Mouse (Mus musculus): ENCODE data around the gene Foxn2. TPM values are rescaled to one million over a fixed set of nuclear protein-coding genes. Genes with fewer than 3 reads are reported as not detected.
A peak's percentile ranks its signal among the peaks of the same experiment; 100 is the strongest.

Gene Foxn2
- polyA plus RNA-seq, 1 experiment from 2014 or later: 8.1 TPM

- Histone ChIP-seq H3K4me2 (no peak overlapping the region), H3K9me3 (no peaks in the 10 kb centered on the region), H3K4me1 (no peaks in the 10 kb centered on the region), H3K4me3 (no peak overlapping the region), H3K27me3 (replicated peaks) (no peaks in the 10 kb centered on the region), H3K27ac (no peak overlapping the region), H3K36me3 (replicated peaks) (no peaks in the 10 kb centered on the region), H3K9ac (no peak overlapping the region)
- 85% methylated on average over 2 of the region's 2 CpGs for WGBS
- ATAC-seq (replicated peaks): no peak
Measured at GRCm38 (mm10) chr17:88481062-88481461, 40.6 kb downstream of the Foxn2 start.

GRCm38 (mm10) chr17:88481587-88481986, 41.1 kb downstream of the Foxn2 start:
- Histone ChIP-seq H3K4me3 (no peak overlapping the region), H3K9ac (no peak overlapping the region), H3K4me1 (no peaks in the 10 kb centered on the region), H3K36me3 (replicated peaks) (no peaks in the 10 kb centered on the region), H3K27ac (no peak overlapping the region), H3K4me2 (no peak overlapping the region), H3K27me3 (replicated peaks) (no peaks in the 10 kb centered on the region), H3K9me3 (no peaks in the 10 kb centered on the region)
- 95% methylated on average over 3 of the region's 3 CpGs for WGBS
- no peak for ATAC-seq (replicated peaks)

- 90% methylated on average over 11 of the region's 11 CpGs for whole genome bisulfite sequencing
Measured at GRCm38 (mm10) chr17:88484539-88484938, 44.0 kb downstream of the Foxn2 start.

GRCm38 (mm10) chr17:88484951-88485350, 44.4 kb downstream of the Foxn2 start:
- Histone ChIP-seq H3K27me3 (replicated peaks) (no peaks in the 10 kb centered on the region), H3K9ac (no peak overlapping the region), H3K4me3 (no peak overlapping the region), H3K4me1 (no peaks in the 10 kb centered on the region), H3K36me3 (replicated peaks) (no peaks in the 10 kb centered on the region), H3K27ac (no peak overlapping the region), H3K4me2 (no peak overlapping the region), H3K9me3 (no peaks in the 10 kb centered on the region)
- ATAC-seq (replicated peaks): no peak
- 89% methylated on average over 1 of the region's 1 CpGs for WGBS

More at GRCm38 (mm10) chr17:88484539-88484938, 44.0 kb downstream of the Foxn2 start:
- no peak for ATAC-seq (replicated peaks)
- Histone ChIP-seq H3K4me2 (no peak overlapping the region), H3K27ac (no peak overlapping the region), H3K4me3 (no peak overlapping the region), H3K4me1 (no peaks in the 10 kb centered on the region), H3K27me3 (replicated peaks) (no peaks in the 10 kb centered on the region), H3K9me3 (no peaks in the 10 kb centered on the region), H3K9ac (no peak overlapping the region), H3K36me3 (replicated peaks) (no peaks in the 10 kb centered on the region)

GRCm38 (mm10) chr17:88490546-88490945, 50.0 kb downstream of the Foxn2 start:
- ATAC-seq (replicated peaks): no peak
- H3K4me1 ChIP-seq: peaks cover 23% of the 10 kb centered on the region
- no peak overlapping the region for H3K4me3 ChIP-seq
- H3K27ac ChIP-seq: no peak overlapping the region
- 91% methylated on average over 10 of the region's 10 CpGs for WGBS
- no peaks in the 10 kb centered on the region for H3K9me3 ChIP-seq
- no peaks in the 10 kb centered on the region for H3K36me3 ChIP-seq (replicated peaks)
- no peaks in the 10 kb centered on the region for H3K27me3 ChIP-seq (replicated peaks)
- no peak overlapping the region for H3K4me2 ChIP-seq
- no peak overlapping the region for H3K9ac ChIP-seq

- Histone ChIP-seq H3K27ac (no peak overlapping the region), H3K9me3 (no peaks in the 10 kb centered on the region), H3K27me3 (replicated peaks) (no peaks in the 10 kb centered on the region), H3K4me1 (peaks cover 23% of the 10 kb centered on the region), H3K36me3 (replicated peaks) (no peaks in the 10 kb centered on the region), H3K9ac (no peak overlapping the region), H3K4me3 (no peak overlapping the region), H3K4me2 (no peak overlapping the region)
- ATAC-seq (replicated peaks): no peak
- 98% methylated on average over 13 of the region's 13 CpGs for WGBS
Measured at GRCm38 (mm10) chr17:88491366-88492106, 51.0 kb downstream of the Foxn2 start.

- 96% methylated on average over 5 of the region's 5 CpGs for WGBS
- peaks cover 23% of the 10 kb centered on the region for H3K4me1 ChIP-seq
- no peak overlapping the region for H3K4me2 ChIP-seq
- H3K36me3 ChIP-seq (replicated peaks): no peaks in the 10 kb centered on the region
- no peaks in the 10 kb centered on the region for H3K27me3 ChIP-seq (replicated peaks)
- H3K27ac ChIP-seq: no peak overlapping the region
- no peak overlapping the region for H3K4me3 ChIP-seq
- ATAC-seq (replicated peaks): no peak
- H3K9ac ChIP-seq: no peak overlapping the region
- H3K9me3 ChIP-seq: no peaks in the 10 kb centered on the region
Measured at GRCm38 (mm10) chr17:88492107-88492460, 51.6 kb downstream of the Foxn2 start.

- H3K9me3 ChIP-seq: no peaks in the 10 kb centered on the region
- 0 out of 2 replicates have a peak overlapping the region, but pooled peaks have one; percentile 2 for H3K9ac ChIP-seq
- peak overlapping the region; percentile 86 for H3K27ac ChIP-seq
- no peak overlapping the region for H3K4me3 ChIP-seq
- peak; percentile 3; the same call in 1 of the 2 replicates for ATAC-seq (replicated peaks)
- peak overlapping the region; percentile 41; the same call in 1 of the 2 replicates for H3K4me2 ChIP-seq
- H3K36me3 ChIP-seq (replicated peaks): no peaks in the 10 kb centered on the region
- peaks cover 23% of the 10 kb centered on the region for H3K4me1 ChIP-seq
- no peaks in the 10 kb centered on the region for H3K27me3 ChIP-seq (replicated peaks)
- WGBS: 28% methylated on average over 9 of the region's 9 CpGs
Measured at GRCm38 (mm10) chr17:88493551-88493950, 53.0 kb downstream of the Foxn2 start.

- Histone ChIP-seq H3K27ac (peak overlapping the region; percentile 86), H3K4me1 (peaks cover 23% of the 10 kb centered on the region), H3K4me3 (0 out of 2 replicates have a peak overlapping the region, but pooled peaks have one; percentile 9), H3K36me3 (replicated peaks) (no peaks in the 10 kb centered on the region), H3K9me3 (no peaks in the 10 kb centered on the region), H3K4me2 (peak overlapping the region; percentile 41), H3K9ac (peak overlapping the region; percentile 7; the same call in 1 of the 2 replicates), H3K27me3 (replicated peaks) (no peaks in the 10 kb centered on the region)
- WGBS: 7% methylated on average over 14 of the region's 14 CpGs
- peak; percentile 95 for ATAC-seq (replicated peaks)
Measured at GRCm38 (mm10) chr17:88494121-88494771, 53.7 kb downstream of the Foxn2 start.

GRCm38 (mm10) chr17:88494772-88495132, 54.2 kb downstream of the Foxn2 start:
- Histone ChIP-seq H3K4me3 (0 out of 2 replicates have a peak overlapping the region, but pooled peaks have one; percentile 9), H3K27me3 (replicated peaks) (no peaks in the 10 kb centered on the region), H3K9ac (0 out of 2 replicates have a peak overlapping the region, but pooled peaks have one; percentile 7), H3K4me1 (peaks cover 23% of the 10 kb centered on the region), H3K9me3 (no peaks in the 10 kb centered on the region), H3K4me2 (peak overlapping the region; percentile 41), H3K36me3 (replicated peaks) (no peaks in the 10 kb centered on the region), H3K27ac (peak overlapping the region; percentile 86)
- 18% methylated on average over 10 of the region's 10 CpGs for WGBS
- ATAC-seq (replicated peaks): peak; percentile 74

- Histone ChIP-seq H3K9me3 (no peaks in the 10 kb centered on the region), H3K9ac (no peak overlapping the region), H3K27ac (no peak overlapping the region), H3K27me3 (replicated peaks) (no peaks in the 10 kb centered on the region), H3K4me3 (no peak overlapping the region), H3K4me1 (peaks cover 23% of the 10 kb centered on the region), H3K4me2 (no peak overlapping the region), H3K36me3 (replicated peaks) (no peaks in the 10 kb centered on the region)
- ATAC-seq (replicated peaks): no peak
- WGBS: 77% methylated on average over 5 of the region's 5 CpGs
Measured at GRCm38 (mm10) chr17:88498090-88498682, 57.7 kb downstream of the Foxn2 start.

- WGBS: 95% methylated on average over 13 of the region's 13 CpGs
- no peaks in the 10 kb centered on the region for H3K36me3 ChIP-seq (replicated peaks)
- H3K27ac ChIP-seq: no peak overlapping the region
- no peak overlapping the region for H3K4me2 ChIP-seq
- H3K27me3 ChIP-seq (replicated peaks): no peaks in the 10 kb centered on the region
- peaks cover 17% of the 10 kb centered on the region for H3K4me1 ChIP-seq
- H3K9me3 ChIP-seq: no peaks in the 10 kb centered on the region
- ATAC-seq (replicated peaks): no peak
- no peak overlapping the region for H3K9ac ChIP-seq
- H3K4me3 ChIP-seq: no peak overlapping the region
Measured at GRCm38 (mm10) chr17:88504056-88504455, 63.5 kb downstream of the Foxn2 start.

Measured in midbrain, embryonic 15.5 days (tissue).